Mouse (Mus musculus) kidney, adult 2 months (tissue): ENCODE results near the gene Rilpl1. TPM values are rescaled to one million over a fixed set of nuclear protein-coding genes. Genes with fewer than 3 reads are reported as not detected.
A peak's percentile ranks its signal among the peaks of the same experiment; 100 is the strongest.
"Not testable (repeated sequence)": the region's sequence is repeated elsewhere in the genome, so short reads cannot be mapped to it uniquely, and the experiment has no call there.

Source experiments
- DNase-seq: peaks from one replicate; pipeline ENCODE4 v3.0.0; 2021
- H3K27ac ChIP-seq: fragments of 200-500 bp; 2 replicates; pipeline ENCODE4 v1.5.1; 2012; ENCODE audit warnings: low read depth, low read length, control low read depth, inconsistent platforms; ENCODE audit not compliant: insufficient read depth
- H3K27me3 ChIP-seq: fragments of 200-500 bp; replicated peaks from 2 replicates; pipeline ENCODE4 v1.6.1; 2012; ENCODE audit warnings: mild to moderate bottlenecking, moderate library complexity, low read length, inconsistent platforms; ENCODE audit not compliant: control insufficient read depth, insufficient read depth
- H3K36me3 ChIP-seq: fragments of 200-500 bp; 2 replicates; pipeline ENCODE4 v1.6.1; 2012; ENCODE audit warnings: mild to moderate bottlenecking, moderate library complexity, low read length, inconsistent platforms; ENCODE audit not compliant: control insufficient read depth, insufficient read depth
- H3K4me1 ChIP-seq: fragments of 200-500 bp; 2 replicates; pipeline ENCODE4 v1.6.1; 2011; ENCODE audit warnings: low read length; ENCODE audit not compliant: control insufficient read depth, insufficient read depth
- H3K4me3 ChIP-seq: fragments of 200-500 bp; 2 replicates; pipeline ENCODE4 v1.5.1; 2011; ENCODE audit warnings: mild to moderate bottlenecking, low read depth, low read length, control low read depth; ENCODE audit not compliant: insufficient read depth
- CTCF ChIP-seq: fragments of 200-500 bp; conservative IDR thresholded peaks from 2 replicates; pipeline ENCODE4 v1.5.1; 2011; ENCODE audit warnings: low read depth, mild to moderate bottlenecking, control low read depth, low read length, moderate library complexity, mixed read lengths; ENCODE audit not compliant: insufficient read depth, insufficient read length
- POLR2A ChIP-seq: fragments of 200-500 bp; IDR thresholded peaks from one replicate; pipeline ENCODE4 v1.6.1; 2011; ENCODE audit warnings: low read depth, low read length, control low read depth
- WGBS: fragments of 180-500 bp; shearing (Covaris S2); methylation state at CpG from one replicate; pipeline ENCODE4 v1.1.7; 2018; 5-methylcytosine and 5-hydroxymethylcytosine counted together
- polyA plus RNA-seq: library from polyadenylated mRNA; depleted of rRNA; stranded (reverse); fragments of >200 nt; gene quantifications from 2 replicates; pipeline ENCODE4 v1.2.3, GENCODE M21; 2012

Rilpl1 gene
- polyA plus RNA-seq, 1 experiment, result 12.5 TPM

DNA sequence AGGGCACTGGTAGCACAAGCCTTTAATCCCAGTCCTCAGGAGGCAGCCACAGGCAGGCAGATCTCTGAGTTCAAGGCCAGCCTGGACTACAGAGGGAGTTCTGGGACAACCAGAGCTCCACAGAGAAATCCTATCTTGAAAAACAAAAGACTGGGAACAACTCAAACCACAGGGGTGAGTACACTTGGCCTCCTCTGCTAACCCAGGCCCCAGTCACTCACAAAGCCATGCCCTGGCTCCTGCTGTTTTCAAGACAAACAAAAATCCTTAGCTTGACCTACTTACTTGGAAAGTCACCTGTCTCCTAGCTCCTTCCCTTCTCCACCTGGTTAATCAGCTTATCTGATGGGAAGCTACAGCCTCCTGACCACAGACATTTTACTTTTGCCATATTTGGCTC is 66.3 kb downstream of the Rilpl1 start:
- TF ChIP-seq CTCF, result no peak
- TF ChIP-seq POLR2A, result no peak
- Histone ChIP-seq H3K27ac (no peak overlapping the region), H3K36me3 (peaks cover 9% of the 10 kb centered on the region; the same call in 1 of the 2 replicates), H3K27me3 (no peaks in the 10 kb centered on the region), H3K4me1 (no peaks in the 10 kb centered on the region), H3K4me3 (no peak overlapping the region)
- DNase-seq, result no peak

GRCm38 (mm10) chr5:124463462-124463861 is 67.7 kb downstream of the Rilpl1 start:
- TF ChIP-seq POLR2A, result no peak
- no peak for DNase-seq
- 90% methylated on average over 5 of the region's 5 CpGs for WGBS
- no peaks in the 10 kb centered on the region for H3K27me3 ChIP-seq
- peaks cover 5% of the 10 kb centered on the region; the same call in 1 of the 2 replicates for H3K36me3 ChIP-seq
- no peaks in the 10 kb centered on the region for H3K4me1 ChIP-seq
- H3K4me3 ChIP-seq, result no peak overlapping the region
- H3K27ac ChIP-seq, result no peak overlapping the region

GRCm38 (mm10) chr5:124462297-124463025 is 68.7 kb downstream of the Rilpl1 start:
- 86% methylated on average over 8 of the region's 8 CpGs for WGBS
- no peak for DNase-seq
- Histone ChIP-seq H3K27me3 (no peaks in the 10 kb centered on the region), H3K4me1 (no peaks in the 10 kb centered on the region), H3K4me3 (no peak overlapping the region), H3K27ac (no peak overlapping the region), H3K36me3 (peaks cover 4% of the 10 kb centered on the region)
- TF ChIP-seq CTCF, result no peak

DNA sequence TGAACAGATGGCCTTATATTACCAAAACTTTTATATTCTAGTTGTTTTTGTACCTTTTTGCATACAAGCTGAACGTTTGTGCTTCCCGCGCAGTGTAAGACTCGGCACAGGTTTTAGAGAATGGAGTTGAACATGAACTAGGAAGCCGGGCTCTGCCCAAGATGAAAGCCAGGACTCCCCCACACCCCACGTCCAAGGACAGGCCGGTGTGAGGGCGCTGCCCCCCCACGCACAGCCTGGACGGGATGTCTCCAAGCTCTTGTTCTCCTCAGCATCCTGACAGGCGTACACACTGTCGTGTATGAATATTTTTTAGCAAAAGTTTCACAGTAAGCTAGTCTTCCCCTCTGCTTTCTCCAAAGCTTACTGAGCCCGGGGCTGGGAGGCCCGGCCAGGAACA is 70.3 kb downstream of the Rilpl1 start:
- DNase-seq, result not testable (repeated sequence)
- 82% methylated on average over 14 of the region's 14 CpGs for WGBS

GRCm38 (mm10) chr5:124456762-124457161 is 74.4 kb downstream of the Rilpl1 start:
- TF ChIP-seq CTCF, result no peak
- no peak for TF ChIP-seq POLR2A
- WGBS, result 95% methylated on average over 6 of the region's 6 CpGs
- Histone ChIP-seq H3K27ac (no peak overlapping the region), H3K27me3 (no peaks in the 10 kb centered on the region), H3K36me3 (peaks cover 4% of the 10 kb centered on the region), H3K4me3 (no peak overlapping the region), H3K4me1 (peaks cover 12% of the 10 kb centered on the region)
- no peak for DNase-seq

More for the DNA sequence above, 70.3 kb downstream of the Rilpl1 start:
- not testable (repeated sequence) for H3K4me3 ChIP-seq, H3K27me3 ChIP-seq, H3K4me1 ChIP-seq, H3K36me3 ChIP-seq, H3K27ac ChIP-seq

- TF ChIP-seq CTCF (no peak), POLR2A (no peak)
- Histone ChIP-seq H3K27ac (peak overlapping the region; percentile 89), H3K4me1 (peaks cover 23% of the 10 kb centered on the region), H3K27me3 (no peaks in the 10 kb centered on the region), H3K4me3 (no peak overlapping the region), H3K36me3 (no peaks in the 10 kb centered on the region; the same call in none of the 2 replicates)
- no peak for DNase-seq
- WGBS, result 53% methylated on average over 1 of the region's 1 CpGs
Measured at GRCm38 (mm10) chr5:124454082-124454419, 77.1 kb downstream of the Rilpl1 start.

GRCm38 (mm10) chr5:124453339-124454081 is 77.7 kb downstream of the Rilpl1 start:
- DNase-seq, result peak; percentile 90
- TF ChIP-seq POLR2A (no peak), CTCF (no peak)
- Histone ChIP-seq H3K4me1 (peaks cover 23% of the 10 kb centered on the region), H3K4me3 (peak overlapping the region; percentile 1; the same call in 1 of the 2 replicates), H3K27ac (peak overlapping the region; percentile 89), H3K36me3 (no peaks in the 10 kb centered on the region; the same call in none of the 2 replicates), H3K27me3 (no peaks in the 10 kb centered on the region)
- WGBS, result 52% methylated on average over 13 of the region's 13 CpGs
